ENCODE assay signal across 23 mouse cellular contexts in genomic region chr4:100039741-100040140, GRCm38 (mm10). TPM values are rescaled to one million over a fixed set of nuclear protein-coding genes. Genes with fewer than 3 reads are reported as not detected.
DNase-seq lines count a peak whose midpoint lies in the region; ATAC-seq and TF ChIP-seq lines count a peak whose summit lies in the region.
"Had no signal": no experiment of that assay in that cellular context is flagged by ENCODE, and none has a peak within 500 bp of the region (broad histone marks: within the 10 kb centered on the region; RNA-seq: fewer than 3 reads in every experiment).

No protein-coding gene starts in this region.

- H3K9me3 ChIP-seq in G1E (replicated peaks): no peaks in the 10 kb centered on the region

- intact Hi-C loops in heart, postnatal 36 days (cut with DNase I): no loop called here

- TF ChIP-seq CTCF in G1E (IDR thresholded peaks at IDR 0.05; ENCODE audit: low read depth, low read length): no peak

- no peaks in the 10 kb centered on the region for H3K4me1 ChIP-seq in G1E (ENCODE audit: insufficient read depth, low read depth, low read length)

- peak; percentile 8; the same call in 1 of the 2 replicates for ATAC-seq in G1E (ENCODE audit: extremely low read depth, insufficient number of reproducible peaks, low FRiP score, poor library complexity, severe bottlenecking)
- ATAC-seq: activated CD4-positive, CD25-positive, alpha-beta regulatory T cell, adult 4 months; CD4-positive, CD25-positive, alpha-beta regulatory T cell, adult 4 months; Patski had no signal

- H3K36me3 ChIP-seq in G1E (replicated peaks): no peaks in the 10 kb centered on the region

- H3K27me3 ChIP-seq in G1E (ENCODE audit: insufficient read depth, low read length): peaks cover 13% of the 10 kb centered on the region
- H3K27me3 ChIP-seq: CH12.LX, Patski had no signal

- no peak overlapping the region for H3K4me3 ChIP-seq in G1E (ENCODE audit: low read depth, low read length)

- peak; percentile 92 for DNase-seq in heart, adult 11 months
- no peak for DNase-seq in heart, postnatal 36 days
- DNase-seq in 3T3-L1 (ENCODE audit: low read depth, low spot score) (peak; percentile 14), G1E (ENCODE audit: low spot score) (no peak)
- no peak for DNase-seq in thymus, adult 18-20 months
- no peak for DNase-seq in urinary bladder, adult 2 months (ENCODE audit: low spot score)
- DNase-seq: adrenal gland, adult 2 months; adrenal gland, adult 8-10 months; adrenal gland, postnatal 10 days; adrenal gland, postnatal 14 days; adrenal gland, postnatal 25 days; adrenal gland, postnatal 36 days; B cell, adult 2 months; cerebellum, adult 11 months; cerebellum, adult 11-12 months; cerebellum, adult 18-20 months; cerebellum, adult 2 months; cerebellum, adult 8-10 months had no signal

RNA-seq across cellular contexts. Expression of gene Ror1, which starts 55.9 kb away (rescaled TPM):
- total RNA-seq in heart, postnatal 36 days (2021): 1 to 10 TPM; 4.4 to 5.2 TPM
- total RNA-seq in G1E (2014; fragmentation: Nextera tagmentation): not detected in 2 replicates
- total RNA-seq in G1E (2017): 0.05 and 0.12 TPM in 2 replicates
- polyA plus RNA-seq in G1E (2012): not detected in 2 replicates
- polyA plus RNA-seq in urinary bladder, adult 2 months (2012; rRNA removed): 8.9 and 11.8 TPM in 2 replicates
- total RNA-seq: CH12.LX, MEL had no signal
- polyA plus RNA-seq: activated CD4-positive, CD25-positive, alpha-beta regulatory T cell, adult 4 months; CD4-positive, CD25-positive, alpha-beta regulatory T cell, adult 4 months had no signal

Comparison
In these comparisons a context has a peak if more than half of its experiments do, and no peak if none do; other contexts are left out.
1. DNase-seq: peak in heart, adult 11 months (single experiment) and 3T3-L1 (single experiment); none in heart, postnatal 36 days (0 of 2), G1E (single experiment), thymus, adult 18-20 months (0 of 2) and urinary bladder, adult 2 months (single experiment).
2. RNA of gene Ror1, which starts 55.9 kb away (total RNA-seq): 4.4 to 5.2 TPM in heart, postnatal 36 days; 0.05 to 0.12 TPM in G1E; every median in the first group is over 4 times any median in the second.